Mouse (Mus musculus): ENCODE results near the gene Meis2. TPM values are rescaled to one million over a fixed set of nuclear protein-coding genes. Genes with fewer than 3 reads are reported as not detected.

The Meis2 gene
- total RNA-seq (2021), result 100 to 1,000 TPM; 109 to 117 TPM
- long read RNA-seq, experiment 1, transcript Meis2-202 (13 exons, 2,844 nt), result major isoform, 19 of 73 reads
- long read RNA-seq, experiment 1, transcript Meis2-204 (13 exons, 3,229 nt), result major isoform, 19 of 73 reads
- long read RNA-seq, experiment 1, partial matches to known transcripts, result 9 of 73 reads
- long read RNA-seq, experiment 1, other reads (novel, unspliced or antisense), result 21 of 73 reads
- long read RNA-seq, experiment 2, transcript Meis2-202 (13 exons, 2,844 nt), result major isoform, 14 of 64 reads
- long read RNA-seq, experiment 2, transcript Meis2-204 (13 exons, 3,229 nt), result minor isoform, 11 of 64 reads
- long read RNA-seq, experiment 2, partial matches to known transcripts, result 14 of 64 reads
- long read RNA-seq, experiment 2, other reads (novel, unspliced or antisense), result 18 of 64 reads

DNA sequence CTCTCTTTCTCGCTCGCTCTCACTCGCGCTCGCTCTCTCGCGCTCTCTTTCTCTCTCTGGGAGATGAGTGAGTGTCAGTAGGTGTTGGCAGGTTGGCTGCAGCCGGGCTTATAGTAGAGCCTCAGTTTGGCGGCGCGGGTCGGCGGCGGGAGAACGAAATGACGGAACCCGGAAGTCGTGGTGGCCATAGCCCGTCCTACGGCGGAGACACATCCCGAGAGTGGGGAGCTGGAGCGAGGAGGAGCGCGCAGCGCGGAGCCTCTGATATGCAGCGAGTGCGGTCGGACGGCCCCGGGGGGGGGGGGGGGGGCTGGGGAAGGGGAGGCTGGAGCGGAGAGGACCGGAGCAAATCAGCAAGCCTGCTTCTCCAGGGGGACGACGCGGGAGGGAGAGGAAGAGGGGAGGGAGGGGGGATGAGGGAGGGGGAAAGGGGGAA lies at the start of gene Meis2:
Meis2 (minus strand) TSS at position 270 of the 436 bp plus-strand sequence.
- peak; percentile 66 to 80 for DNase-seq (ENCODE audit: low spot score in 2 of 2)

DNA sequence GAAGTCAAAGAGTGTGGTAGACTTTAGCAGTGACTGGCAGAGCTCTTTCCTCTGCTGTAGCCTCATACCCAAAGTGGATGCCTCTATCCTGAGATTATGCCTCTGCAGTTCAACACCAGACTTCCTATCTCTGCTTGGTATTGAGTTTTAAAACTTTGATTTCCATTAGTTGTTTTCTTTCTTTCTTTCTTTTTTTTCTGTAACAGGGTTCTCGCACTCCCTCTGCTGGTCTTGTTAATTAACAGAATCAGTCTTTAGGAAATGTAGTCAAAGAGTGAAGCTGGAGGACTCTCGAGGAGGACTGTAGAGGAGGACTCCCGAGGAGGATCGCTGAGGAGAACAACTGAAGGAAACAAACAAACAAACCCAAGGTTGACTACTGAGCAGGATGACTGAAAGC lies 40.6 kb upstream of the Meis2 start:
- DNase-seq (ENCODE audit: low spot score in 2 of 2), result peak in 1 of 2 experiments; percentile 14

DNA sequence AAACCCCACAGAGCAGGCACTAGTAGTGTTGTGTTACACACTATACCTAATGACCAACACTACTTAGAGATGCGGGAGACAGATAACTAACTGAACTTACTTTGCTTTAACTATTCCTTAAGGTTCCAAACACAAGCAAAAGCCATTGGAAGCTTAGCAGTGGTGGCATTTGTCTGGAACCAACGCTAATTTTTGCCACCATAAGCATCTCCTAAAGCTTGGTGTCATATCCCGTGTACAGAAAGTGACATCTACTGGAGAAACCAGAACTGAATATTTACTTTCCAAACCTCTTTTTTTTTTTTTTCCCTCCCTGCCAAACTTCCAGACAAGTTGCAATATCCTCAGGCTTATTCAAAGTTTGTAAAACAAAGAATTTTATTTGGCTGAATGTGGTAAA lies 39.5 kb upstream of the Meis2 start:
- no peak for DNase-seq (ENCODE audit: low spot score in 2 of 2)

DNA sequence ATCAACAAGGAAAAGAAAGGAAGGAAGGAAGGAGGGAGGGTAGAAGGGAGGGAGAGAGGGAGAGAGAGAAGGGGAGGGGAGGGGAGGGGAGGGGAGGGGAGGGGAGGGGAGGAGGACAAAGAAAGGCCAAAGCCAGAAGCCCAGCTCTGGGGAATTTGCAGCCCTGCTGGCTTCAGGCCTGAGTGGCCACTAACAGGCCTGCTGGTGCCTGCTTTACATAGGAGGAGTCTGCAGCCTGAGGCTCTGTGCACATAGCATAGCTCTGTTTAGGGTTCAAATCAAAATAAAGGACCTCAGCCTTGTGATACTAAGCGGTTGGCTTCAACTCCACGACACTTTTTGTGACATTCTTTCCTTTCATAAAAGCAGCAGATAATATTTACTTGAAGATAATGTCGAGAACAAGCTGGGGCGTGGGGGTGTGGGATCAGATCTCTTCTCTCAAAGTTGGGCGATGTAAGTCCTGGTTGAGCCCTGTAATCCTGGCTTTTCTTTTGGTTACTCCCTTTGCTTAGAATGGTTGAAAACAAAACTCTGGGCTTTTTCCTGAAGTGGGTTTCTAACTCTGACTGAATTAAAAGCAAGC lies 37.9 kb upstream of the Meis2 start:
- DNase-seq (ENCODE audit: low spot score in 2 of 2), result no peak

DNA sequence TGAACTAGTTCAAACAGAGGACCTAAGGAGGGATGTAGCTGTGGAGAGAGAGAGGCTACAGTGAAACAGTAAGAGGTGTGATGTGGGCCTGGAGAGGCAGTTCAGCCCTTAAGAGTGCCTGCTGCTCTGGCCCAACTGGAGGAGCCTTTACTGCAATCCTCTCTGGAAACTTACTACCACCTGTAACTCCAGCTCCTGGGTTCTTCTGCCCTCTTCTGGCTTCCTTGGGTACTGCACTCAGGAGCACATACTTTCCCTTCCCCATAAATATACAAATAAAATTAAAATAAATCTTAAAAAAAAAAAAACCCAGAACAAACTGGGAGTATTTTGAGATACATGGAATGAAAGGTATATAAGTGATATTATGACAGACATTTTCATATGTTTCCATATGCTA lies 35.6 kb upstream of the Meis2 start:
- peak in 1 of 2 experiments; percentile 39 for DNase-seq (ENCODE audit: low spot score in 2 of 2)

DNA sequence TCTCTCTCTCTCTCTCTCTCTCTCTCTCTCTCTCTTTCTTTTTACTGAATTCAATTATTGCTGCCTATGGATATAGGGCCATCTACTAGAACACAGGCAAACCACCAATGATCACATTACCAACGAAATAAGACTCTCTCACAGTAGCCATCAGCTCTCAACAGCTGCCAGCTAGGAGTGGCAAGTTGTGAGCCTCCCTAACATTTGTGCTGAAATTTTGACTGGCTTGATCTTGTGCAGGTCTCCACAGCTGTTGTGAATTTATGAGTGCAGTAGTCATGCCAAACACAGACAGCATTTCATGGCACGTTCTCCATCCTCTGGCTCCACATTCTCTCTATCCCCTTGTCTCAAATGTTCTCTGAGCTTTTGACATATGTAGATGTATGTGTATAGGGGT lies 15.3 kb upstream of the Meis2 start:
- no peak for DNase-seq (ENCODE audit: low spot score in 2 of 2)

DNA sequence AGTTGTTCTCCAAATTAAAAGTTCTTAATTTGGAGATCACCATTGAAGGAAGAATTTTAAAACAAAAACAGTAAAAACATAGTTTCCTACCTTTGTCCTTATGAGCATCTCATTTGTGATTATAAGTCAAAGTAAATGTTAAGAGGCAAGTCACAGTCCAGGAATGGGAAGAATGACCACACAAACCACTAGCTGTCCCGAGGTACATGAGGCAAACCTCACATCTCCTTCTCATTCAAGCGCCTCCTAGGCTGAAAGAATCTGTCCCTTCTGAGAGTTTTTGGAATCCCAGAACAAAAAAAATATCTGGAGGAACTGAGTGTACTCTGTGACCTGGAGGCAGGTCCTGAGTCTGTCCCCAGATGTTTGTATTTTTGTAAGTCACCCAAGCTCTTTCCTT lies 13.2 kb upstream of the Meis2 start:
- DNase-seq (ENCODE audit: low spot score in 2 of 2), result no peak

DNA sequence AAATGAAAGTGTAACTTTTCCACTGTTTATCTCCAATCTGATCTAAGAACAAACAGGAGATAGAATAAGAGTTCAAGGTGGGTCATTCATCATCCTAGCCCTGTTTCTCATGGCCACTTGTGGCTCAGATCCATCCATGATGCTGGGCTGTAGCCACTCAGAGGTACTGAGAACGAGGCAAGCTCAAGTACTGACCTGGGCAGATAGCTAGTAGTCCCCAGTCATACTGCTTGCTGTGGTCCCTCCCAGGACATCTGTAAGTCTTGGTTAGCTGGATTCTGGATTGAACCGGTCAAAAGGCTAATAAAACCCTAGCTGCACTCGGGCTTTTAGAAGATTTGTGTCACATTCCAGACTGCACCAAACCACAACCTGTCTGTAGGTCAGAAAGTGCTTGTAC lies 12.1 kb upstream of the Meis2 start:
- no peak for DNase-seq (ENCODE audit: low spot score in 2 of 2)

DNA sequence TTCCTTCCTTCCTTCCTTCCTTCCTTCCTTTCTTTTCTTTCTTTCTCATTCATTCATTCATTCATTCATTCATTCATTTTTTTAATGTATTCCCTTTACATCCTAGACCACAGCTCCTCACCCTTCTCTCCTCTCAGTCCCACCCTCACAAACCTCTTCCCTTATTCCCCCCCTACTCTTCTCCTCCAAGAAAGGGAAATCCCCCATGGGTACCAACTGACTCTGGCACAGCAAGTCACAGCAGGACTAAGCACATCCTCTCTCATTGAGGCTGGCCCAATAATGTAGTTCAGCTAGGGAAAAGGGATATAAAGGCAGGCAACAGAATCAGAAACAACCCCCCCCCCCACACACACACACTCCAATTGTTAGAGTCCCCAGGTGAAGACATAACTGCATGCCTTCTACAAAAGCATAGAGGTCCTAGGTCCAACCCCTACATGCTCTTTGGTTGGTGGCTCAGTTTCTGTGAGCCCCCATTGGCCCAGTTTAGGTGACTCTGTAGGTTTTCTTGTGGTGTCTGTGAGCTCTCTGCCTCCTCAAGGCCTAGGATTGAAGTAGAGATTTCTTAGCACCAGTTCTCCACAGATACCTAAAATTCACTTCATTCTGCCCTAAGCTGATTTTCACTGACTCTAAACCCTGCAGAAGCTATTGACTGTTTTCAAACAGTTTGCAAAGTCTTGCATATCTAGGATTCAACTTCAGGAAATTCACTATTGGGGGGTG lies 11.3 kb upstream of the Meis2 start:
- DNase-seq (ENCODE audit: low spot score in 2 of 2), result no peak

DNA sequence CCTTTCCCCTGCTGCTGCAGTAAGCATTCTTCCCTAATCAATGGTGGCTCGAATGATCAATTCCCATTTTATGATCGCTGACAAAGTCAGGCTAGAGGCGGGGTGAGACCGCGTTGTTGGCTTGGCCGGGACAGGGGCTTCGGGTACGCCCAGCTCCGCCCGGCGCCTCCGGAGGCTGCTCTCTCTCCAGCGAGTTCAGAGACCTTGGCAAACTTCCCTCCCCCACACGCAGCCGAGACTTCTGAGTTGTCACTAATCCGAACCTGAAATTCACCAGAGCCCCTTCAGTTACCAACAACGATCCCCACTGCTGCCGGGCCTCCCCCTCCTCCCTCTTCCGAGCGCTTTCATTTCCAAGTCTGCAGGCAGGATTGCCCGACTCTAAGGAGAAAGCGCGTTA lies 10.3 kb upstream of the Meis2 start:
- no peak for DNase-seq (ENCODE audit: low spot score in 2 of 2)

DNA sequence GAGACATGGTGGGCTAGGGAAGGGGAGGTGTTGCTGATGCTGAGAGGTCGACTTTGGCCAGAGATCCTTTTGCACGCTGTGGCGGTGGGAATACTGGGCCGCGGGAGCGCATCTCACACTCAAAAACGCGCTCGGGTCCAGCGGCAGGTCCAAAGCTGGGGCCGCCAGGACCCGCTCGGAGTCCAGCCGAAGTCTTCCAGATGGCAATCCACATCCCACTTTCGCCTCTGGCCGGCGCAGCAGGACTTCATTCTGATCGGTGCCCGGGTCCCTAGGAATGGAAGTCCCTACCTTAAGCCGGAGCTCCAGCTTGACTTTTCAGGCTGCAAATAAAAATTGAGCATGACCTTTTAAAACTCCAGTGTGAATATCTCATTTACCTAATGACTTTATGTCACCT lies 9.8 kb upstream of the Meis2 start:
- no peak for DNase-seq (ENCODE audit: low spot score in 2 of 2)

DNA sequence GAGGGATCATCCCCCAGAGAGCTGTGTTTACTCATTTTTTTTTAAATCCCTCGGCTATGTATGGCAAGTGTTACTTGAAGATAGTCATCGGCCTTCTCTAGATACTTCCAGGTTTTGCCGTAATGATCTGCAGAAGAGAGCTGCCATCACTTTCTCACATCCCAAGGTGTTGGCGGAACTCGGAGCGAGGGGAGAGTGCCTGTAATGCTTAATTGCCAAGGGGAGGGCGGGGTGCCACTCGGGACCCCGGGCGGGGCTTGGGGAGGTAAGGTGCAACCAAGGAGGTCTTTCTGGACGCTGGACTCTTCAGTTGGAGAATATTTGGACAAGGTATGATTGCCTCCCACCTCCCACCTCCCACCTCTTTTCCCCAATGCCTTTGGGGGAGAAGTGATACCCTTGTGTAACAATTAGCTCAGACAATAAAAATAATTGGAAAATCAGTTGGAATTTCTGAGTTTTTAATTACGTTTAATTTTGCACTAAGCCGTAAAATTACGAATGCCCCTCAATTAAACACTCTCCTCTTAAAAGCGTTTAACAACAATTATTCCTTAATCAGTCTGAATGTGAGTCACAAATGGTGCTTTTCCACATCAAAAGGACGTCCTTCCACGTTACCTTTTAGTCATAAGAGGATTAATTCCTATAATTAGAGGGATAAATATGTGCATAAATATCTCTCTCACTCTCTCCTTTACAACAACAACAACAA lies 9.2 kb upstream of the Meis2 start:
- DNase-seq (ENCODE audit: low spot score in 2 of 2), result no peak

DNA sequence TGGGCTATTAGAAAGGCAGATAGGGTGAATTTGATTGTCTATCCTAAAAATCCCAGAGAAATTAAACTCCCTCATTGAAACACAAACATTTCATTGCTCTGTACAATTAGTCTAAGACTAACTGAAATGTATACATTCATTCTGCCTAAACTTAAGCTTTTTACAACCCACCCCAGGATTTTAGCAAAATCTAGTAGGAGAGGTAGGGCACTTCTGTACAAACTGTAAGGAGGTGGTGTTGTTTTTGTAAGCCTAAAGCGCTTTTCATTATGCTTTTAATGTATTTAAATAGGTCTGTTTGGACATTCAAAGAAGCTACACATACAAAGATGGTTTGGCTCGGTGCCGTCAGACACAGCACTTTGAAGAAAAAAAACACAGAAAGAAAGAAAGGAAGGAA lies 8.4 kb upstream of the Meis2 start:
- no peak for DNase-seq (ENCODE audit: low spot score in 2 of 2)

DNA sequence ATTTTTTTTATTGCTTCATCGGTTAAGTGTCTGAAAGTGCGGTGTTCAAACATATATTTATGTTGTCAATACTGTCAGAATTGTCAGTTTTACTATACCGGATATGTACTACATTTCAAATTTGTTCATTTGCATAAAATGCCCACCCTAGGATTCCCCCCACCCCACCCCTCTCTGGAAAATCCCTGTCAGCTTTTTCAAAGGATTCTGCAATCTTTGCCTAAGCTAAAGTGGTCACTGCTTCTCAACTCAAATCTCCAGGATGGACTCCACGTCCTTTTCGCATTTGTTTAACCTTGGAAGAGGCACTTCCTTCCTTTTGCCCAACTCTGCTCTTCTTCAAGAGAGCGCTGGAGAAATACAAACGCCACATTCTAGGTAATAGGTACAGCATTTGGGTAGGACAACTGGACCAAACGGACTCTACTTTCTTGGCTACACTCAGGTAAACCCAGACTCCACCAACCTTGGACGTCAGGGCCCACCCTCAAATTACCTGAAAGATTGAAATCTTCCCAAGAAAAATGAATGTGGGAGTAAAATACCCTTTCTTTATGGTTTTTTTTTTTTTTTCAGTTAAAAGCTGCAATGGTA lies 7.8 kb upstream of the Meis2 start:
- no peak for DNase-seq (ENCODE audit: low spot score in 2 of 2)

DNA sequence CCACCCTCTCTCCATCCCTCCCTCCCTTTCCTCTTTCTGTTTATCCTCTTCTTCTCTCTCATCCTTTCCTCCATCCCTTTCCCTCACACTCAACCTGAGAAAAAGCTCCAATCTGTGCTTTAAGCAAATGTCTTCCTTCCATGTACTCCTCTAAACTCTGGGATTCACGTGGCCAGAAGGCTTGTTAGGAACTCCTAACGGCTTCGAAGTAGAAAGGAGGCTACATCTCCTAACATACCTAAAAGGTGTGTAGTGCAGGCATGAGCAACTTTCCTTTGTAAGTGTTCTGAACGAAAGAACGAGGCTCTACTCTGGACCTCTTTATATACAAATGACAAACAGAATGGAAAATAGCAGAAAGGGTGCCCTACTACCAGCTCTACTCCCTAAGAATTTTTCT lies 7.1 kb upstream of the Meis2 start:
- no peak for DNase-seq (ENCODE audit: low spot score in 2 of 2)

DNA sequence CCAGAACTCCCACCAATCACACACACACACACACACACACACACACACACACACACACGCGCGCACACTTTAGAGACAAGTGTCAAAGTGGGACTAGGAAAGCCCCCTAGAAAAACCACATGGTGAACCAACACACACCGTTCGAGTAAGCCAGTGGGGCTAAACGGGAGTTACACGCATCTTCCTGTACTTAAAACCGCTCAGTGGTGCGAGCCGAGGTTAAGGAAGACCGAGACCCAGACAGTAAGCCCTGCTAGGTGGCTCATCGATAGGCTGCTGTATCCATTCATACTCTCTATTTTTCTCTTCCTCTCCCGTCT lies 6.6 kb upstream of the Meis2 start:
- no peak for DNase-seq (ENCODE audit: low spot score in 2 of 2)

DNA sequence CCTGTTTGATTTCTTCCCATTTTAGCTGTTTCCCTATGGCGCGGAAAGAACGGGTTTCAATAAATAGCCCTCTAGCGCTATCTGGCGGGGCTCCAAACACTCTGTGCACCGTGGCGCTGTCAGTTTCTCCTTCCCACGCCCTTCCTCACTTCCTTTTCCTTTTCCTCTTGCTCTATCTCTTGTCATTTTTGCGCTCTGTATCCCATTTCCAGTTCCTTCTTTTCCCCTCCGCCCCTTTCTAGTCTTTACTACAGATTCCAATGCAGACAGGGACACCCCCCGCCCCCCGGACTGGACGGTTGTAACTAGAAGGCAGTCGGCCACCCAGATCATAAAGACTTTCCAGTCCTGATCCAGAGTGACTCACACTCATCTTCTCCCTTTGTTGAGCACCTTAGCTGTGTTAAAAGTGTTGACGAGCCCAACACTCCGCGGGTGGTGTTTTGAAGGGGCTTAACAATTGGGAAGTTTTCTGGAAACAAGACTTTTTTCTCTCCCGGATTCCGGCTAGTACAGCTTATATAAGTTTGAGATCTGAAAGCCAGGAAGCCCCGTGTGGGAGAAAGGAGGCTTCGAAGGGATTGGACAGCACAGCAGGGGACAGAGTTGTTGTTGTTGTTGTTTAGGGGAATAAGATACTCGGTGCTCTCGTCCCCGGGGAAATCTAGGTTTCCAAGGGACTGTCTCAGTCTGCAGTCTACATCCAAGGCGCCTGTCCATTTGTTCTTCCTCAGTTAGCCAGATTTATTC lies 6.1 kb upstream of the Meis2 start:
- peak; percentile 65 to 74 for DNase-seq (ENCODE audit: low spot score in 2 of 2)

DNA sequence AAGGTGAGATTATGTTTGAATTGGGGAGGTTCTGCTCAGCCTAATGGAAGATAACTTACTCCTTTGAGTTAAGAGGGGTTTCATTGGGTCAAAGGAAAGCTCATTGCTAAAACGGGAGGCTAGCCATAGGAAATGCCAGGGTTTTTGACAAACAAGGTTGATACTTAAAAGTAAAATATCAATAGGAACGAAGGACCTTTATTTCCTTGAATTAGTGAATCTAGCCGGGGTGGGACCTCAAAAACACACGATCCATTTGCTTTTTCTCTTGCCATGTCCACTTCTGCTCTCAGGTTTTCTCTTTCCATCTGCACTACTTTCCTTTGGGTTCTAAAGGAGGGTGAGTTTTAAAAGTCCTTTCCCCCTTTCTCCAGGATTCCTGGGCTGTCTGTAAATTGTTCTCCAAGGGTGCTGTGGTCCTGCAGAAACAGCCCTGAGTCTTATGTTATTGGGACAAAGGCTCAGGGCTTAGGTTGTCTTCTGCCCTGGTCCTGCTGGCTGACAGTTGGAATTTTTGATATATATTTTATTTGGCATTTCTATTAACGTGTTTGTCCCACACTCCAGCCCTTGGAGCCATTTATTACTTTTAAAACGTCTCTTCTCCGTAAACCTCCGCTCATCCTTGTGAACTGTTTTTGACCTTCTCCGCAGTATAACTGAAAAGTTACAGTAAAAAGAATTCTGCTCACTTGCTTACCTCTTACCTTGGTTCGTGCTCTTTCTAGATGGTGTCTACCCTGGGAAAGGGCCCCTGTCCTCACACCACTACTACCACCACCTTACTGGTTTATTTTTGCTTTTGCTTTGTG lies 5.2 kb upstream of the Meis2 start:
- DNase-seq (ENCODE audit: low spot score in 2 of 2), result no peak

DNA sequence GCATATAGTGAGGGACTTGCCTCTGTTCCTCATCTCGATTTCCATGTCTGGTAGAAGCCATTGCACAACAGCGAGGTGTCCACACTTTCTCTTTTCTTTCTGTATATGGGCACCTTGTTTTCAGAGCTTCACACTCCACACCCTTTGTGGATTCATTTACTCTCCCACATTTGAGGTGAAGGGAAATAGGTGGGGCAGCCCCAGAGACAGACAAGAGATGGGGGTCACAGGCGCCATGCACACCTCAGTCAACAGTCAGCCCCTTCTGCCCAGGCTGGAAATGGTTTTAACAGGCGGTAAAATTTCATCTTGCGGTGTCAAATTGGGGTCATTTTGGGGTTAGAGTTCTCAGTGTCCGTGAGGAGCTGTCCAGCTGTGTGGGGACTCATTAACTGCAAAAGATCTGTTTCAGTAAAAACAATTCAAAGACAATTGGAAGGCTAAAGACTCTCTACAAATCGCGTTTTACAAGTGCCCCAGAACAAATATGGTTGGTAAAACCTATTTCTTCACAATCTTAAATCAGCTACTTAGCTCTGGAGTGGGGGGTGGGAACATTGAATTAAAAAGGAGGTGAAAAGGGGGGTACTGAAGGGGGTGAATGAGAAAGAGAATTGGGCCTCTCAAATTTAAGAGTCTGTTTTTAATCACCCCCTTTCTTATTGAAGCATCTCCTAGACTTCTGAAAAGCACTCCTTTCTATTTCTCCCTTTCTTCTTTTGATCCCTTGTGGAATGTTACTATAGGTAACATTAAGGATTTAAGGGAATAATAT lies 4.0 kb upstream of the Meis2 start:
- no peak for DNase-seq (ENCODE audit: low spot score in 2 of 2)
